In genomic region chr5:128144799-128145198, GRCm38 (mm10) we compare ENCODE assay signal across 16 mouse cellular contexts.
"Had no signal": no experiment of that assay in that cellular context is flagged by ENCODE, and none has a peak within 500 bp of the region (broad histone marks: within the 10 kb centered on the region; RNA-seq: fewer than 3 reads in every experiment).

No protein-coding gene starts in this region.

- H3K4me2 ChIP-seq: limb, embryonic 12.5 days; liver, embryonic 13.5 days; lung, embryonic 15.5 days; midbrain, embryonic 11.5 days; midbrain, embryonic 15.5 days; neural tube, embryonic 12.5 days; stomach, embryonic 15.5 days had no signal

- H3K36me3 ChIP-seq: limb, embryonic 12.5 days; liver, embryonic 13.5 days; lung, embryonic 15.5 days; midbrain, embryonic 15.5 days; neural tube, embryonic 12.5 days; stomach, embryonic 15.5 days had no signal

- H3K4me1 ChIP-seq: limb, embryonic 12.5 days; liver, embryonic 13.5 days; lung, embryonic 15.5 days; megakaryocyte, embryonic 14.5 days; midbrain, embryonic 15.5 days; neural tube, embryonic 12.5 days; stomach, embryonic 15.5 days had no signal

- H3K27me3 ChIP-seq: limb, embryonic 12.5 days; liver, embryonic 13.5 days; lung, embryonic 15.5 days; megakaryocyte, embryonic 14.5 days; midbrain, embryonic 15.5 days; neural tube, embryonic 12.5 days; stomach, embryonic 15.5 days had no signal

- H3K9me3 ChIP-seq: lung, embryonic 15.5 days; midbrain, embryonic 15.5 days; neural tube, embryonic 12.5 days; stomach, embryonic 15.5 days had no signal

- H3K9ac ChIP-seq: limb, embryonic 12.5 days; liver, embryonic 13.5 days; liver, postnatal 0 days; lung, embryonic 15.5 days; midbrain, embryonic 15.5 days; neural tube, embryonic 12.5 days; stomach, embryonic 15.5 days had no signal

- ATAC-seq: liver, postnatal 0 days; midbrain, embryonic 15.5 days had no signal

- DNase-seq: kidney, adult 8-10 months; kidney, postnatal 25 days; liver; liver, embryonic 13.5 days; liver, postnatal 0 days; lung, postnatal 14 days; thymus, postnatal 36 days had no signal

- H3K4me3 ChIP-seq: layer of hippocampus, adult 2 months; limb, embryonic 12.5 days; liver, embryonic 13.5 days; lung, embryonic 15.5 days; megakaryocyte, embryonic 14.5 days; midbrain, embryonic 15.5 days; neural tube, embryonic 12.5 days; stomach, embryonic 15.5 days had no signal

- H3K27ac ChIP-seq: layer of hippocampus, adult 2 months; limb, embryonic 12.5 days; liver, embryonic 13.5 days; lung, embryonic 15.5 days; macrophage; midbrain, embryonic 15.5 days; neural tube, embryonic 12.5 days; stomach, embryonic 15.5 days had no signal
